Mouse (Mus musculus) neural tube, embryonic 12.5 days (tissue): ENCODE measurements around the gene Tbck. TPM values are rescaled to one million over a fixed set of nuclear protein-coding genes. Genes with fewer than 3 reads are reported as not detected.

Experiments used
- ATAC-seq: fragments of 200-750 bp; cut with Nextera tagmentation; 2 replicates; pipeline ENCODE4 v1.8.0; 2017; ENCODE audit warnings: low read depth, mild to moderate bottlenecking, moderate TSS enrichment, moderate library complexity; ENCODE audit not compliant: low FRiP score
- H3K27ac ChIP-seq: fragments of 300-500 bp; sonication (generic); 2 replicates; pipeline ENCODE4 v1.5.1; 2016
- H3K27me3 ChIP-seq: fragments of 300-500 bp; sonication (generic); replicated peaks from 2 replicates; pipeline ENCODE4 v1.6.1; 2016; ENCODE audit warnings: mild to moderate bottlenecking
- H3K36me3 ChIP-seq: fragments of 300-500 bp; sonication (generic); 2 replicates; pipeline ENCODE4 v1.6.1; 2016; ENCODE audit warnings: mild to moderate bottlenecking
- H3K4me1 ChIP-seq: fragments of 300-500 bp; sonication (generic); 2 replicates; pipeline ENCODE4 v1.6.1; 2016
- H3K4me2 ChIP-seq: fragments of 300-500 bp; sonication (generic); replicated peaks from 2 replicates; pipeline ENCODE4 v1.6.1; 2016; ENCODE audit warnings: mild to moderate bottlenecking
- H3K4me3 ChIP-seq: fragments of 300-500 bp; sonication (generic); 2 replicates; pipeline ENCODE4 v1.5.1; 2016
- H3K9ac ChIP-seq: fragments of 300-500 bp; sonication (generic); 2 replicates; pipeline ENCODE4 v1.6.1; 2016; ENCODE audit warnings: mild to moderate bottlenecking
- H3K9me3 ChIP-seq: fragments of 300-500 bp; sonication (generic); 2 replicates; pipeline ENCODE4 v1.6.1; 2016; ENCODE audit warnings: mild to moderate bottlenecking
- WGBS: fragments of 180-500 bp; shearing (Covaris S2); methylation state at CpG from one replicate; pipeline ENCODE4 v1.1.7; 2016; 5-methylcytosine and 5-hydroxymethylcytosine counted together
- polyA plus RNA-seq: library from polyadenylated mRNA; unstranded; fragments of >200 nt; fragmentation: Nextera tagmentation; extraction: Ambion mirVana; gene quantifications from 2 replicates; pipeline ENCODE4 v1.2.1, GENCODE M21; 2016

Tbck gene
- polyA plus RNA-seq, 1 experiment from 2014 or later, result 29.9 TPM

- WGBS, result 84% methylated on average over 3 of the region's 3 CpGs
- Histone ChIP-seq H3K9me3 (no peaks in the 10 kb centered on the region), H3K27me3 (no peaks in the 10 kb centered on the region), H3K4me2 (no peak overlapping the region), H3K4me1 (no peaks in the 10 kb centered on the region), H3K27ac (no peak overlapping the region), H3K36me3 (no peaks in the 10 kb centered on the region), H3K9ac (no peak overlapping the region), H3K4me3 (no peak overlapping the region)
- ATAC-seq, result no peak
Measured at GRCm38 (mm10) chr3:132704216-132704615, 20.3 kb downstream of the Tbck start.

- ATAC-seq, result no peak
- H3K4me3 ChIP-seq, result no peak overlapping the region
- 78% methylated on average over 4 of the region's 4 CpGs for WGBS
Measured at GRCm38 (mm10) chr3:132706977-132707376, 23.0 kb downstream of the Tbck start.

GRCm38 (mm10) chr3:132713913-132714312 lies 30.0 kb downstream of the Tbck start:
- Histone ChIP-seq H3K4me3 (no peak overlapping the region), H3K9ac (no peak overlapping the region), H3K4me1 (no peaks in the 10 kb centered on the region), H3K4me2 (no peak overlapping the region), H3K27me3 (no peaks in the 10 kb centered on the region), H3K27ac (no peak overlapping the region), H3K36me3 (no peaks in the 10 kb centered on the region), H3K9me3 (no peaks in the 10 kb centered on the region)
- no peak for ATAC-seq
- WGBS, result 76% methylated on average over 5 of the region's 5 CpGs

More at GRCm38 (mm10) chr3:132706977-132707376, 23.0 kb downstream of the Tbck start:
- Histone ChIP-seq H3K9ac (no peak overlapping the region), H3K4me2 (no peak overlapping the region), H3K27me3 (no peaks in the 10 kb centered on the region), H3K36me3 (no peaks in the 10 kb centered on the region), H3K4me1 (no peaks in the 10 kb centered on the region), H3K27ac (no peak overlapping the region), H3K9me3 (no peaks in the 10 kb centered on the region)

GRCm38 (mm10) chr3:132717316-132717715 lies 33.4 kb downstream of the Tbck start:
- no peaks in the 10 kb centered on the region for H3K27me3 ChIP-seq
- H3K9ac ChIP-seq, result no peak overlapping the region
- H3K4me3 ChIP-seq, result no peak overlapping the region
- H3K4me1 ChIP-seq, result no peaks in the 10 kb centered on the region
- ATAC-seq, result no peak
- WGBS, result 94% methylated on average over 4 of the region's 4 CpGs
- H3K36me3 ChIP-seq, result peaks cover 8% of the 10 kb centered on the region
- H3K27ac ChIP-seq, result no peak overlapping the region
- no peak overlapping the region for H3K4me2 ChIP-seq
- H3K9me3 ChIP-seq, result no peaks in the 10 kb centered on the region

GRCm38 (mm10) chr3:132724326-132724725 lies 40.4 kb downstream of the Tbck start:
- WGBS, result 89% methylated on average over 3 of the region's 3 CpGs
- Histone ChIP-seq H3K36me3 (peaks cover 12% of the 10 kb centered on the region), H3K4me2 (no peak overlapping the region), H3K9me3 (no peaks in the 10 kb centered on the region), H3K27me3 (no peaks in the 10 kb centered on the region), H3K27ac (no peak overlapping the region), H3K9ac (no peak overlapping the region), H3K4me1 (no peaks in the 10 kb centered on the region), H3K4me3 (no peak overlapping the region)
- no peak for ATAC-seq

GRCm38 (mm10) chr3:132744287-132745146 lies 60.6 kb downstream of the Tbck start:
- H3K4me1 ChIP-seq, result no peaks in the 10 kb centered on the region; the same call in 1 of the 2 replicates
- no peak overlapping the region for H3K4me3 ChIP-seq
- no peaks in the 10 kb centered on the region for H3K36me3 ChIP-seq
- no peak overlapping the region for H3K27ac ChIP-seq
- no peaks in the 10 kb centered on the region for H3K27me3 ChIP-seq
- H3K9ac ChIP-seq, result no peak overlapping the region
- H3K4me2 ChIP-seq, result no peak overlapping the region
- H3K9me3 ChIP-seq, result no peaks in the 10 kb centered on the region
- ATAC-seq, result peak; percentile 51; the same call in 1 of the 2 replicates
- 67% methylated on average over 10 of the region's 10 CpGs for WGBS

GRCm38 (mm10) chr3:132747036-132747435 lies 63.1 kb downstream of the Tbck start:
- Histone ChIP-seq H3K36me3 (no peaks in the 10 kb centered on the region), H3K4me3 (no peak overlapping the region), H3K4me1 (no peaks in the 10 kb centered on the region; the same call in 1 of the 2 replicates), H3K9me3 (no peaks in the 10 kb centered on the region), H3K9ac (no peak overlapping the region), H3K27me3 (no peaks in the 10 kb centered on the region), H3K27ac (no peak overlapping the region), H3K4me2 (no peak overlapping the region)
- 58% methylated on average over 3 of the region's 3 CpGs for WGBS
- peak; percentile 88; the same call in 1 of the 2 replicates for ATAC-seq

GRCm38 (mm10) chr3:132747766-132748165 lies 63.8 kb downstream of the Tbck start:
- 87% methylated on average over 14 of the region's 14 CpGs for WGBS
- Histone ChIP-seq H3K4me3 (no peak overlapping the region), H3K4me1 (no peaks in the 10 kb centered on the region; the same call in 1 of the 2 replicates), H3K36me3 (peaks cover 3% of the 10 kb centered on the region; the same call in 1 of the 2 replicates), H3K27me3 (no peaks in the 10 kb centered on the region), H3K27ac (no peak overlapping the region), H3K9ac (no peak overlapping the region), H3K4me2 (no peak overlapping the region), H3K9me3 (no peaks in the 10 kb centered on the region)
- ATAC-seq, result no peak

GRCm38 (mm10) chr3:132748750-132749149 lies 64.8 kb downstream of the Tbck start:
- Histone ChIP-seq H3K4me3 (no peak overlapping the region), H3K27ac (no peak overlapping the region), H3K27me3 (no peaks in the 10 kb centered on the region), H3K4me2 (no peak overlapping the region), H3K36me3 (peaks cover 7% of the 10 kb centered on the region), H3K9ac (no peak overlapping the region), H3K4me1 (no peaks in the 10 kb centered on the region; the same call in 1 of the 2 replicates), H3K9me3 (no peaks in the 10 kb centered on the region)
- WGBS, result 94% methylated on average over 3 of the region's 3 CpGs
- no peak for ATAC-seq

- no peak overlapping the region for H3K9ac ChIP-seq
- H3K27me3 ChIP-seq, result no peaks in the 10 kb centered on the region
- H3K36me3 ChIP-seq, result peaks cover 12% of the 10 kb centered on the region
- H3K9me3 ChIP-seq, result no peaks in the 10 kb centered on the region
- no peak overlapping the region for H3K4me2 ChIP-seq
- ATAC-seq, result no peak
- H3K27ac ChIP-seq, result no peak overlapping the region
- no peak overlapping the region for H3K4me3 ChIP-seq
- no peaks in the 10 kb centered on the region for H3K4me1 ChIP-seq
- WGBS, result 88% methylated on average over 4 of the region's 4 CpGs
Measured at GRCm38 (mm10) chr3:132752772-132753171, 68.8 kb downstream of the Tbck start.

GRCm38 (mm10) chr3:132756274-132756673 lies 72.3 kb downstream of the Tbck start:
- H3K27ac ChIP-seq, result no peak overlapping the region
- no peaks in the 10 kb centered on the region for H3K27me3 ChIP-seq
- no peak for ATAC-seq
- H3K36me3 ChIP-seq, result peaks cover 12% of the 10 kb centered on the region
- no peaks in the 10 kb centered on the region for H3K4me1 ChIP-seq
- H3K4me2 ChIP-seq, result no peak overlapping the region
- 92% methylated on average over 1 of the region's 1 CpGs for WGBS
- no peaks in the 10 kb centered on the region for H3K9me3 ChIP-seq
- H3K4me3 ChIP-seq, result no peak overlapping the region
- H3K9ac ChIP-seq, result no peak overlapping the region

GRCm38 (mm10) chr3:132766033-132766726 lies 82.2 kb downstream of the Tbck start:
- 81% methylated on average over 17 of the region's 17 CpGs for WGBS
- H3K4me2 ChIP-seq, result no peak overlapping the region
- H3K9ac ChIP-seq, result no peak overlapping the region
- H3K27ac ChIP-seq, result no peak overlapping the region
- peak; percentile 77 for ATAC-seq
- no peaks in the 10 kb centered on the region for H3K4me1 ChIP-seq
- no peak overlapping the region for H3K4me3 ChIP-seq
- no peaks in the 10 kb centered on the region for H3K9me3 ChIP-seq
- no peaks in the 10 kb centered on the region for H3K27me3 ChIP-seq
- H3K36me3 ChIP-seq, result no peaks in the 10 kb centered on the region
